Mouse (Mus musculus): ENCODE measurements around the gene Rbfox2.
A peak's percentile ranks its signal among the peaks of the same experiment; 100 is the strongest.

The Rbfox2 gene

DNA sequence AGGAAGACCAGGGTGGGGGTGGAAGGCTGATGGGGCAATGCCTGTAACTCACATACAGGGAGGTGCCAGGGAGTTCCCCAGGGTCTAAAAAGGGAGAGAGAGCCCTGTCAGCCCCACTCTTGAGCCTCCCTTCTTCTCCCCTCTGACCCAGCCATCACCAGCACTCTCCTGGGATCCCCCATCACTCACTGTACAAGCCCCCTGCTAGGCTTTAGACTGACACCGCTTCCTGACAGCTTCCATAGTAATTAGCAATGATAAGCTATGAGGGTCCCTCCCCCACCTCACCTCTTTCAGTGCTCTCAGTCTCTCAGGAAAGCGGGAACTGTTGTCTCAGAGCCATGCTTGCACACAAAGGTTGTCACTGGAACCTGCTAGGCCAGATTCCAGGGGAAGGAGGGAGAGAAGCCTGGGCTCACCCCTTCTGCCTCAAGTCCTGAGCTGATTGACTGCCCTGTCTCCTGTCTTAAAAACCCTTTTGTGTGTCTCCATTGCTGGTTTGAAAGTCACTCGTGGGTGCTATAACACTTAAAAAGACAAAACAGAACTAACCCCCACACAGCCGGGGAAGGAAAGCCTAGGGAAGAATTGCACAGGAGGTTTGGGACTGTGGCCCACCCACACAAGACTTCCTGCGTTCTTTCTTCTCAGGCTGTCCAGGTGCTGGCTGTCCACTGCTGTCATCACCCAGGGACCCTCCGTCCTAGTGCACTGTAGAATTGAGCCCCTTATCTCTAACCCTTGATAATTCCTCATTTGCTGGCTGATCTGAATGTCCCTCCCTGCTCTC, 250.6 kb downstream of the Rbfox2 start:
- DNase-seq = no peak

DNA sequence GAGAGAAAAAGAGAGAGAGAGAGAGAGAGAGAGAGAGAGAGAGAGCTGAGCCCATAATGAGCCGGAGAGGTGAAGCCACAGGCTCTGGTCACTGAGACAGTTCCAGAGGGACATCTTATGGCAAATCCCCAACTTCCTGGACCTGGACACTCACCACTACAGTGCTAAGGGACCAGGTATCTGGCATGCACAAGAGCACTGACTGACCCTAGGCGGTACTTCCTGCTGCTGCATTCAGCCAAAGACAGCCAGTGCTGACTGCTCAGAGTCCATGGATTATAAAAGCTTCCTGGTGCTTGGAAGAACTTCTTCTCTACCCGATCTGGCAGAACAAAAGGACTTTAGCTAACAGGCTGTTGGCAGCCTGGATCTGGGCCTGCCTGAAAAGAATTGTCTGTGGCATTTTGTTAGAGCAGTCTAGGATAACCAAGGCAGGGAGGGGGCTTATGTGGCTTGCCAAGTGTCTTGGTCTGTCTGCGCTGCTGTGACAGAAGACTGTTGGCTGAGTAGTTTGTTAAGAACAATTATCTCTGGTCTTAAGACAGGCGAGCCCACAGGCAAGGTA, 252.1 kb downstream of the Rbfox2 start:
- DNase-seq = no peak

DNA sequence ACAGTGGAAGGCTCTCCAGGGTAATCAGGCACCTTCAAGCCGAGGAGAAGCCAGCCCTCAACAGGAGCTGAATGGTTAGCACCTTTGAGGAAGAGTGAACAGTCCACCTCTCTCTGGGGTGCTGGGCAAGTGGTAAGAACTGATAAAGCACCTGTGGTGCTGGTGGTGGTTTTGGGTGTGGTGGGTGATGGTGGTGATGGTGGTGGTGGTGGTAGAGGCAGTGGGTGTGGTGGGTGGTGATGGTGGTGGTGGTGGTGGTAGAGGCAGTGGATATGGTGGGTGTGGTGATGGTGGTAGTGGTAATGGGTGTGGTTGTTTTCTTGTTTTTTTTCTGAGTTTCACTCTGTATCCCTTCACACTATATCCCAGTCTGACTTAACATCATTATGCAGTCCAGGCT, 253.8 kb downstream of the Rbfox2 start:
- DNase-seq = no peak

DNA sequence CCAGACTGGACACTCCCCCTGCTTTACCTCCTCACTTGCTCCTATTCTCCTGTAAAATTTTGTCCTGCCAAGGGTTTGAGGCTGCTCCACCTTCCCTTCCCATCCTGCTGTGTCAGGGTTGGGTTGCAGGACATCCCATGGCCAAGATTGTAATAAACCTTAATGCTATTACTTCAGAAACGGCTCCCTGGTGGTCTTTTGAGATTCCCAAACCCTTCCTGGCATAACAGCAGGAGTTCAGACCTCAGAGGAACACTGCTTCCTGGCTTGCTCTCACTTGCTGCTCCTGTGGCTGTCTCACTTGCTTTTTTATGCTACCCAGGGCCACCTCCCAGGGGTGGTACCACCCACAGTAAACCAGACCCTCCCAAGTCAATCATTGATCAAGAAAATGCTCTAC, 254.6 kb downstream of the Rbfox2 start:
- no peak for DNase-seq

DNA sequence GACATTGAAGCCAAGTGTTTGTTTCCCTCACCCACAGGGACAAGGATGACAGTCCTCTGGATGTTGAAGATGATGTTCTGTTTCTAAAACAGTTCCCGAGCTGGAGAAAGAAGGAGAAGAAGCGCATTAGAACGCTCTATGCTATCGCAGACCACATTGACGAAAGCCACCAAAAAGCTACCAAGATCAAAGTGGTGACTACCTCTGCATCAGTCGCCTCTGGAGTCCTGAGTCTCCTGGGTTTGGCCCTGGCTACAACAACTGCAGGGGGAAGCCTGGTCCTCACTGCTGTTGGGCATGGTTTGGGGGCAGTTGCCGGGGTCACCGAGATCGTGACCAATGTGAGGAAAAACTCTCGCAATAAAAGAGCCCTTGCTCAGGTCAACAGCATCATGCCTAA, 256.2 kb downstream of the Rbfox2 start, which contains the start of gene Mb:
Gene Mb, minus strand, starts transcription at position 101 of the 400 bp plus-strand sequence.
- no peak for DNase-seq

DNA sequence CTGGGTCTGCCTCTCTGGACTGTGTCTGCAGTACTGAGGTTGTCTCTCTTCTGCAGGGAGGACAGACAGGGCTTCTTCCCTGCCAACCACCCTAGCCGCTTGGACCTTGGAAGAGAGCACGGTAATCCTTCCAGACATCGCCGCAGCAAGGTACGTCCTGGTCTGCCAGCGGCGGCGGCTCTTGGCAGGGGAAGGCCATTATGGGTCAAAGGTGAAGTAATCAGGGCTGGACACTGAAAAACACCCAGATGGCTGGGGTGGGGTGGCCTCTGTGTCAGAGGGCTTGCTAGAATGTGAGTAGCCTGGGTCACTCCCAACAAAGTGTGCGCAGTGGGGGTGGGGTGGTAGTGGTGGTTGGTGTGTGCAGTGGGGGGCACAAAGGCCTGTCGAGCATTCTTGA, 261.2 kb downstream of the Rbfox2 start:
- no peak for DNase-seq

DNA sequence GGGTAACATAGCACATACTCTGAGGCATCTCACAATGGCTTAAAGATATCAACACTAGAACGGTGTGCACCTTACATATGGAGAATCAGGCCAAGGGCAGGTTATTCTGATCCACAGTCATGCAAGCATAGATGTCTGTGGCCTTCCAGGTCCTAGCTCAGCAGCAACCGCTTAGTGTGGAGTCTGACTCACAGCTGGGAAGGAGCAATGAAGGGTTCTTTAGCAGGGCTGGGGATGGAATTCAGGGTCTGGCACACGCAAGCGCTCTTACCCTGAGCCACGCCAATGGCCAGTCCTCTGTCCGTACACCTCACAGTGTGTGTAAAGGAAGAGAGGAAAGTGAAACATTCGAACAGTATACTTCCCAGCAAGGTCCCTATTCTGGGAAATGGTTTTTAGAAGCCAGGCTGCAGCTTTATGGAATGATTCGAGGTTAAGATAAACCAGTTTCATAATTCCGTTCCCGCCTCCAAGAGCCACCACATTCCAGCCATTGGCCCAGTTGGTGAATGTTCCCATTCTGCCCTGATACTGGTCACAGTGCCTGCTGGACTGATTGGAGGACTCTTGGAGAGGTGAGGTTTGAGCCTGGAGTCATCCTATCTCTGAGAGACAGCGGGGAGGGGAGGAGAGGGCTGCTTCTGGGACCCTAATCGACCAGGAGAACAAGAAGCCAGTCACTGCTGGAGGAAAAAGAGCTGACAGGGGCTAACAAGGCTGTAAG, 262.0 kb downstream of the Rbfox2 start, which contains the start of gene Apol6:
Gene Apol6, plus strand, starts transcription at position 133 of the 724 bp plus-strand sequence.
- DNase-seq = no peak

DNA sequence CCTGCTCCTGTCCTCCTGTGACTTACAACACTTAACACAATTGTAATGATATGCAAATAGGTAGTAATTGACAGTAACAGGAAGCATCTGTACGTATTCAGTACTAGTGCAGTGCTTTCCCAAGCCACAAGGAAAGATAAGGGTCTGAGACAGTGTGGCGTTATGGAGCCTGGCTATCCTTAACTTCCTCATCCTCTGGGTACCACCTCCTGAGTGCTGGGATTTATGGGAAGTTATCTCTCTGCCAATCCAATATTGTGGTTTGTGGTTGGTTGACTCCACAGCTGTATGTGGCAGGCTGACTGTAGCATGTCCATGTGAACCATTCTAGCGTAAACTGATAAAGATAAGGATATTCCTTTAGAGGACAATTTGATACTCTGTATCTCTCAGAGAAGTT, 266.0 kb downstream of the Rbfox2 start:
- DNase-seq = no peak

DNA sequence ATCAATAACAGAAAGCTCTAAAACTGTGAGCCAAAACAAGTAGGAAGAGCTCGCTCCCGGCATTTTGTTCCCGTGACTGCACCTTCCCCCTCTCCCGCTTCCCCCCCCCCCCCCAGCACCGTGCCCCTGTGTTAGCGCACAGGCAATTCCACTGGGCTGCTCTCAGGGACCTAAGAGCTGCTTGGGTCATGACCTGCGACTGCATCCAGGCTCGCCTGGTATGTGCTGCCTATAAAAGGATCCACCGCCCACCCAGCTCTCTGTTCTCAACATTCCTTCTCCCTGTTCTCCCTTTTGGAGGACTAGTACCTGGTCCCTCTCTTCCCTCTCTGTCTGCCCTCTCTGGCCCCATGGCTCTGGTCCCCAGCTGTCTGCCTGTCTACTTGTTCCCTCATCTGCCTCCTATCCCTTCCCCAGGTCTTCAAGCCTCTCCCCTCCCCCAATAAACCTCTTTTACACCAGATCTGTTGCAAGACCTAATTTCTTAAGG, 267.5 kb downstream of the Rbfox2 start:
- DNase-seq = no peak

DNA sequence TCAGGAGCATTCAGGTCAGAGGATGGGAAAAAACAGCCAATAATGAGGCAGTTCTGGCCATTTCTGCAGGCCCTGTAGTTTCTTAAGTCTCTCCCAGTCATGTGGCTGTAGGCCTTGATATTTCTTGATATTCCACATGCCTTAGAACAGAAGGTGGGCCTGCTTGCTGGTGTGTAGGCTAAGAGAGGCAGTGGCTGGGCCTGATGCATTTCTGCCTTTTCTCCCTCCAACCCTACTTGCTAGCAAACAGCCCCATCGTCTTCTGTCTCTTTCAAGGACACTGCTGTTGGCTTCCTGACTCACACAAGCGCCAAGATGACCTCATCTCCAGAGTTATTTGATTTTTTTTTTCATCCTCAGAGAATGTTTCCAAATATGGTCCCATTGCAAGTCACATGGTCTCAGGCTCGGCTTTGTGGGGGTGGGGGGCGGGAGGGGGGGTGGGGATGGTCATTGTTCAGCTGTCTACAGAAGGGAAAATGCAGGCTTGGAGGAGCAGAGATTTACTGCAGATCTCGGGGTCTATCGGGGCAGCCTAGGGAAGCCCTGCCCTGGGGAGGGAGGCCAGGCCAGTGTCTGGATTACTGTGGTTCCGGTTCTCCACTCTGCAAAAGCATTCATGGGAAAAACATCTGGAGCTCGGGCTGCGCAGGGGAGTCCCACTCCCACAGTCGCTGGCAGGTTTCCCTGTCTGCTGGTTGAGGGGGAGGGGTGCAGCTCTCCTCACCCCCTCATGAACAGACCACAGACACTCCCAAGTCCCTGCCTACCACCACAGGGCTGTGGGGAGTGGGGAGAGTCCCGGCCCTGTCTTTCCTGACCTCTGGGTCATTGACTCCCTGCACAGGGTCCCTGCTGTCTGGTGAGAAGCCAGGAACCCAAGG, 269.3 kb downstream of the Rbfox2 start:
- DNase-seq = no peak

DNA sequence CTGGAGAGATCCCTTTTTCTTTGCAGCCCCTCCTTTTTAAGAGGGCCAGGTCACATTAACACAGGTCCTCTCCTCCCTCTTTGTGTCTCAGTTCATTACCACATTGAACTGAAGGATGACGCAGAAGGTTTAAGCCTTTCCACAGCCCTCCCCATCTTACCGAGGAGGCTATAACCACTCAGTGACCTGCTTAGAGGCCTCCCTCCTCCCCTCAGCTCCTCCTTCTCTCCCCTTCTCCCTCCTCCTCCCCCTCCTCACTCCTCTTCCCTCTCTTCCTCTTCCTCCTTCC, 269.9 kb downstream of the Rbfox2 start:
- DNase-seq = no peak

DNA sequence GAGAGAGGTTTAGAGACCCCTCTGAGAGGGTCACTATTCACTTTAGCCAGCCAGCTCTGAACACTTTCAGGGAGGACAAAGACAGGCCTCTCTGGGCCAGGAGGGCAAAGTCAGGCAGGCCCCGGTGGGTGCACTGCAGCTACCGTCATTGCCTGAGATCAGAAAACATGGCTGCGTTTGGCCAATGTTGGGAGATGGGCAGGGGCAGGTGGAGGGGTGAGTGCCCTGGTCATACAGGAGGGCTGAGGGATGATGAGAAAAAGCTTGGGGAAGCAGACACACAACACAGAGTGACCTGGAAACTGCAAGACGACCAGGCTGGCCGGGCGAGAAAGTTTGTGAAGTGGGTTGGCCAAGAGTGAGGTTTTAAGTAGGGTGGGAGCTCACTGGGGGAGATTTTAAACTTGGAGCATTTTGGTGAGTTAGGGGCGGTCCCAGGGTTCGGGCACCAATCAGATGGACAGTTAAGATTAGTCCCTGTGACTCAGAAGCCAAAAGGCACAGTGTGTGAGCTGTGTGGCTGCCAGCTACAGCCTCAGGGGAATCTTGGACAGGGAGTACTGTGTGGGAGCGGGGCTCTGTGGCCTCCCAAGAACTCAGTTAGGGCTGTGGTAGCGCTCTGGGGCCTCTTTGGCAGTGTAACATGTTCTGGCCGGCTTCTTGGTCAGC, 270.4 kb downstream of the Rbfox2 start:
- DNase-seq = no peak

DNA sequence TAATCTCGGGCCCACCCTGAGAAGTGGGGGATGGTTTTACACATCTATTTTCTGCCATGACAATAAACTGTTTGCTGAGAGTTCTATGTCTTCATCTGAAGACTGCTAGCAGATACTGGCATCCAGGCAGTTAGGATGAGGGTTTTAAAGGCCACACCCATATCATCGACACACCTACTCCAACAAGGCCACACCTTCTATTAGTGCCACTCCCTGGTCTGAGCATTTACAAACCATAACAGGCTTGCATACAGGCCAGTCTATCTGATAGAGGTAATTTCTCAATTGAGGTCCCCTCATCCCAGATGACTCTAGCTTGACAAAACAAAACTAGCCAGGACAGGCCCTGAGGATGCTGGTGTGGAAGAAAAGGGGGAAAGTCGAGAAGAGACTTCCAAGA, 271.2 kb downstream of the Rbfox2 start:
- DNase-seq = no peak

DNA sequence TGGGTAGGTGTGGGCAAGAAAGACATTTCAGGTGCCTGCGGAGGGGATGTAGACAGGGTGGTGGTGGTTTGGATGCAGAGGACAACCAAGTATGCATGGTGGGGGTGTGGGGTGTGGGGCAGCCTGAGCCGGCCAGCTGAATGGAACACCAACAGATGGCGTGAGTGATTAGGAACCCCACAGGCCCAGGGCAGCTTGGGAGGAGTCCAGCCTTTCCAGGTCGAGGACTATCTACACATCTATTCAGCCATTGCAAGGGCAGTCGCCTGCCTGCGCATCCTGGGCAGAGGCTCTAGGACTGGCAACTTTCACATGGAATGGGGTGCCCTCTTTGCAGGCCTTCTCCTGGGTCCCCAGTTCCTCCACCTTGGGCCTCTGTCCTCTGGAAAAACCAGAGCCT, 272.3 kb downstream of the Rbfox2 start:
- DNase-seq = no peak

DNA sequence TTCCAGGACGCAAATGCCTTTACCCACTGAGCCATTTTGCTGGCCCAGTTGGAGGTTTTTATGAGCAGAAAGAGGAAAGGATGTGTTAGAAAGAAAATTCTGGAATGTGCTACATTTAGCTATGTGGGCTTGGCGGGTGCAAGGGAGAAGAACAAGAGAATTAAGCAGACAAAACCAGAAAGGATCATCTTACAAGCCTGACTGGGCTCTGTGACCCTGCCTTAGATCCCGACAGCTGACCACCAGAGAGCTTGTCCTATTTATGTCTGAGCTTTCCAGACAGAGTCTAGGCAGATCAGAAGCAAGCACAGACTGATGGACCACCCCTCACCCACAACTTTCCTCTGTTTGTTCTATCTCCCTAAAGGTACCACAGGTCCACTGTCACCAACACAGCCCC, 275.5 kb downstream of the Rbfox2 start:
- DNase-seq = no peak

DNA sequence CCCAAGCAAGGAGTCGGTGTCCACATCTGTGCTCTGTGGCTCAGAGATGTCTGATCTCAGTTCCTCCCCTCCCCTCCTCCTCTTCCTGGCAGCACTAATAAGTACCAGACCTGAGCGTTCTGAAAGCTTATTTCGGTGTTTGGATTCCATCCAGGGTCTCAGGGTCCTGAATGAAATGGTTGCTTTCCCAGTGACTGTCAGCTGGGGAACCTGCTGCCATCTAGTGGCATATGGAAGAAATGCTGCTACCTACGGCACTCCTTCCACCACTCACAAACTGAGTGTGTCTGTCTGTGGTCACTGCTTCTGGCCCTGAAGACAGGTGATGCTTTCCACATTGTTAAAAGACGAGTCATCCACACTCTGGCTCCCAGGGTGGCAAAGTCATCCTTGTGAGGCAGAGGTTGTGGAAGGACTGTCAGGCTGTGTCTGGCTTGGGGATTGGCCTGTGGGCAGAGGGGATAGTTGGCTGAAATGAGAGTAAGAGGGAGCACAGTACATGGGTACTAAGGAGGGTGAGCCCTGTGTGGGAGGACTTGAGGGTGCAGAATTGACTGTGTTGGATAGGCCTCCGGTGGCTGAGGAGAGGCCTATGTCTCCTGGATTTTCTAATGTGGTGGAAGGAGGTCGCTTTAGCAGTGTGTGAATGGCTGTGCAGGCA, 277.3 kb downstream of the Rbfox2 start:
- peak; percentile 27 for DNase-seq

Measured in right cerebral cortex, postnatal 25 days (tissue).